Mouse (Mus musculus) lung, postnatal 0 days (tissue): ENCODE measurements around the gene Slc51b.
A peak's percentile ranks its signal among the peaks of the same experiment; 100 is the strongest.

Experiments
- CTCF ChIP-seq: IDR thresholded peaks from 2 replicates; pipeline ENCODE4 v1.5.1; 2016; ENCODE audit warnings: antibody characterized with exemption, mild to moderate bottlenecking
- EP300 ChIP-seq: IDR thresholded peaks from 2 replicates; pipeline ENCODE4 v1.6.1; 2016; ENCODE audit warnings: antibody characterized with exemption, mild to moderate bottlenecking, control low read depth

- peak; percentile 29 for TF ChIP-seq CTCF
- TF ChIP-seq EP300, result no peak
These were observed 47.4 kb downstream of the Slc51b start for GRCm38 (mm10) chr9:65375163-65375934.
